Mouse (Mus musculus): ENCODE data around the gene Nsd1. TPM values are rescaled to one million over a fixed set of nuclear protein-coding genes. Genes with fewer than 3 reads are reported as not detected.
A peak's percentile ranks its signal among the peaks of the same experiment; 100 is the strongest.
"Not testable (repeated sequence)": the region's sequence is repeated elsewhere in the genome, so short reads cannot be mapped to it uniquely, and the experiment has no call there.

Gene Nsd1
- polyA plus RNA-seq, 1 experiment from 2014 or later, result 15.1 TPM

DNA sequence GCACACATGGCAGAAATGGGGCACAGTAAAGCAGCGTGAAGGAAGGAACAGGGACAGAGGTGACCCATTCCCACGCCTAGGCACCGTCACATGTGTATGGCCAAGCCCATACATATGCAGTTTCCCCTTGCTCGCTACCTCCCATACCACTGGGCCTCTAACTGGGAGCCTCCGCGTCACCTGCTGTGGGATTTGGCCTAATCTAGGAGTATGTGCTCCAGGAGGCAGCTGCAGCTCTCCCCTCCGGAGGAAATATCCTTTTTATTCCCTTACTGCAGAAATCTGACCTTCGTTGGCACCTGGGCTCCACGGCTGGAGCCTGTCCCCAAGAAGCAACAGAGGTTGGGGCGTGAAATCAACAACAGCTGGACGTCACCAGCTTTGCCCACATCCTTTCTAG lies 35.2 kb upstream of the Nsd1 start:
- in situ Hi-C loops (cut with MboI; ENCODE audit: low pct_unique_long_range_greater_than_20kb), result no loop called here
- no peak for TF ChIP-seq CTCF (IDR thresholded peaks at IDR 0.05)
- no peak for DNase-seq (ENCODE audit: low read depth, low spot score)
- CTCF ChIA-PET, result no interaction called here
- H3K27me3 ChIP-seq, result no peaks in the 10 kb centered on the region
- no peak for ATAC-seq
- POLR2A ChIA-PET, result no interaction called here

DNA sequence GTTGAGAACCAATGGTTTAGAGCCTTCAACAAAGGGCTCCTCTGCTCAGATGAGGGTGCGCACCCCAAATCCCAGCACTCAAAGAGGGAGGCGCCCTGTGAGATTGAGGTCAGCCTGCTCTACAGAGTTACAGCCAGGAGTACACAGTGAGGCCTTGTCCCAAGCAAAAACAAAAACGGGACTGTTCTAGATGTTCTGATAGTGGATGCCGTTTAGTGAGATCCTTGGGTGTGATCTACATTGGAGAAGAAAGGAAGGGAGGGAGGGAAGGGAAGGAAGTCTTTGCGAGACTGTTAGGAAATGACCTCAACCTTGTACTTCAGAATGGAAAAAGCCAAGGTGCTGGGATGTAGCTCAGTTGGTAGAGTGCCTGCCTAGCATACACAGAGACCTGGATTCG lies 33.3 kb upstream of the Nsd1 start:
- ChIA-PET POLR2A (no interaction called here), CTCF (no interaction called here)
- no peak for TF ChIP-seq CTCF (IDR thresholded peaks at IDR 0.05)
- ATAC-seq (no peak), DNase-seq (ENCODE audit: low read depth, low spot score) (no peak)
- no peaks in the 10 kb centered on the region for H3K27me3 ChIP-seq
- in situ Hi-C loops (cut with MboI; ENCODE audit: low pct_unique_long_range_greater_than_20kb), result loop anchor here (5.0 kb wide), 2 partner anchors 39 to 379 kb away; no protein-coding TSS in a partner anchor

DNA sequence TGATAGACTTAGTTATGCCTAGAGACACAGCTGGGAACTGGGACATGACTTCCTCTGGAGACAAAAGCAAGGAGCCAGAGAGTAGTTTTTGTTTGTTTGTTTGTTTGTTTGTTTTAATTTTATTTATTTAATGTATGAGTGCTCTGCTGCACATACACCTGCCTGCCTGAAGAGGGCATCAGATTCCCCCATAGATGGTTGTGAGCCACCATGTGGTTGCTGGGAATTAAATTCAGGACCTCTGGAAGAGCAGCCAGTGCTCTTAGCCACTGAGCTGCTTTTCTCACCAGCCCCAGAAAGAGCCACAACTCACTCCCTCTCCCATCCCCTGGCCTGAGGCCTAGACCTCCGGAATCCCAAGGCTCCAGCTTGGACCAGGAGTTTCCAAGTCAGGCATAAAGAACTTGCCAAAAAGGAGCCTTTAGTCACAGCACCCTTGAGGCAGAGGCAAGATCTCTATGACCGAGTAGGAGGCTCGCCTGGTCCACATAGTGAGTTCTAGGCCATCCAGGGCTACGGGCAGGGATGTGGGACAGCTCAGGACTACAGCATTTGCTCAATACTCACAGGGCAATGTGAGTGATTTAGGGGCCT lies 31.6 kb upstream of the Nsd1 start:
- DNase-seq (ENCODE audit: low read depth, low spot score), result no peak
- in situ Hi-C loops (cut with MboI; ENCODE audit: low pct_unique_long_range_greater_than_20kb), result loop anchor here (5.0 kb wide), 2 partner anchors 41 to 381 kb away; no protein-coding TSS in a partner anchor
- ChIA-PET CTCF (interaction anchor here (0.8 to 1.0 kb wide), 3 partner anchors 12 to 46 kb away, joined by 3 read pairs; no protein-coding TSS in a partner anchor), POLR2A (no interaction called here)
- no peak for TF ChIP-seq CTCF (IDR thresholded peaks at IDR 0.05)
- no peak for ATAC-seq
- H3K27me3 ChIP-seq, result no peaks in the 10 kb centered on the region

DNA sequence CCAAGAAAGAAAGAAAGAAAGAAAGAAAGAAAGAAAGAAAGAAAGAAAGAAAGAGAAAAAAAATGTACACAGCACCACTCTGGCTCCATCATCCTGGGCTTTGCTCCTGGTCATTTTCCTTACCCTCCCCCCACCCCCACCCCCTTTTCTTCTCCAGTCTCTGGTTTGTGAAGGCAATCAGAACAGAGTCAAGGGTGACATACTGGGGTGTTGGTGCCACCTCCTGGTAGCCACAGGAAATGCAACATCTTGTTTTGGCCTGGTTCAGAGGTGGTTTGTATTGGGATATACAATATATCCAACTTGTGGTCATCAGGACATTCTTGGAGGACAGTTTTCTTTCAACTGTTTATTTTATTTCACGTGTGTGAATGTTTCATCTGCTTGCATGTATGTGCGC lies 31.0 kb upstream of the Nsd1 start:
- no peak for DNase-seq (ENCODE audit: low read depth, low spot score)
- ChIA-PET CTCF (interaction anchor here (0.8 to 1.0 kb wide), 2 partner anchors 43 to 47 kb away, joined by 3 read pairs; no protein-coding TSS in a partner anchor), POLR2A (no interaction called here)
- no peak for ATAC-seq
- no peaks in the 10 kb centered on the region for H3K27me3 ChIP-seq
- in situ Hi-C loops (cut with MboI; ENCODE audit: low pct_unique_long_range_greater_than_20kb), result loop anchor here (5.0 kb wide), 2 partner anchors 41 to 381 kb away; no protein-coding TSS in a partner anchor
- TF ChIP-seq CTCF (IDR thresholded peaks at IDR 0.05), result peak; percentile 70

DNA sequence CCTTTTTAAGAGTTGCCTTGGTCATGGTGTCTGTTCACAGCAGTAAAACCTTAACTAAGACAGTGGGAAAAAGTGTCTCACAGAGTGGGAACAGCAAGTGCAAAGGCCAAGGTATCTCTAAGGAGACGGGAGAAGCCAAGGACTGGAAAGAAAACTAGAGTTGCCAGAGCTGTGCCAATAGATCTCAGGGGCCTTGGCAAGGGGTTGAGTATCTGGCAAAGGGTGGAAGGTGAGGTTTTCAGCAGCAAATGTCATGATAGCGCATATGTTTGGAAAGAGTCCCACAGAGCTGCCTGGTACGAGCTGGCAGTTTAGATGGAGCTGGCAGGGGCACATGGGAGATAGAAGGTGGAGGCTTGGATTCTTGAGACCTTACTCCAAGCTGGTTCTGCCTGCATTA lies 30.0 kb upstream of the Nsd1 start:
- in situ Hi-C loops (cut with MboI; ENCODE audit: low pct_unique_long_range_greater_than_20kb), result loop anchor here (5.0 kb wide), 2 partner anchors 42 to 382 kb away; no protein-coding TSS in a partner anchor
- no peak for DNase-seq (ENCODE audit: low read depth, low spot score)
- H3K27me3 ChIP-seq, result no peaks in the 10 kb centered on the region
- POLR2A ChIA-PET, result no interaction called here
- CTCF ChIA-PET, result interaction anchor here (1.1 to 1.6 kb wide), 2 partner anchors 10 to 45 kb away, joined by 3 read pairs; no protein-coding TSS in a partner anchor
- ATAC-seq, result no peak
- TF ChIP-seq CTCF (IDR thresholded peaks at IDR 0.05), result no peak

DNA sequence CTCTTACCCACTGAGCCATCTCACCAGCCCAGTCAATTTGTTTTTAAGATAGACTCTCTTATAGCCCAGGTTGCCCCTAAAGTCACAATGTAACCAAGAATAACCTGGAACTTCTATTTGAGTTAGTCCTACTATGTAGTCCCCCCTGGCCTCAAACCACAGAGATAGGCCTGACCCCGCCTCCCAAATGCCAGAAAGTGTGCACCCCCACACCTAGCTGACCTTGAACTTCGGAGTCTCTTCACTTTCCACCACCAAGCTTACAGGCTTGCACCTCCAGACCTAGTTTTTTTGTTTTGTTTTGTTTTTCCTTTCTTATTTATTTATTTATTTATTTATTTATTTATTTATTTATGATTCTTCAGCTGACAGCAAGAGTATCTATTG lies 27.8 kb upstream of the Nsd1 start:
- no peaks in the 10 kb centered on the region for H3K27me3 ChIP-seq
- CTCF ChIA-PET, result no interaction called here
- ATAC-seq (no peak), DNase-seq (ENCODE audit: low read depth, low spot score) (no peak)
- POLR2A ChIA-PET, result no interaction called here
- no peak for TF ChIP-seq CTCF (IDR thresholded peaks at IDR 0.05)
- in situ Hi-C loops (cut with MboI; ENCODE audit: low pct_unique_long_range_greater_than_20kb), result no loop called here

DNA sequence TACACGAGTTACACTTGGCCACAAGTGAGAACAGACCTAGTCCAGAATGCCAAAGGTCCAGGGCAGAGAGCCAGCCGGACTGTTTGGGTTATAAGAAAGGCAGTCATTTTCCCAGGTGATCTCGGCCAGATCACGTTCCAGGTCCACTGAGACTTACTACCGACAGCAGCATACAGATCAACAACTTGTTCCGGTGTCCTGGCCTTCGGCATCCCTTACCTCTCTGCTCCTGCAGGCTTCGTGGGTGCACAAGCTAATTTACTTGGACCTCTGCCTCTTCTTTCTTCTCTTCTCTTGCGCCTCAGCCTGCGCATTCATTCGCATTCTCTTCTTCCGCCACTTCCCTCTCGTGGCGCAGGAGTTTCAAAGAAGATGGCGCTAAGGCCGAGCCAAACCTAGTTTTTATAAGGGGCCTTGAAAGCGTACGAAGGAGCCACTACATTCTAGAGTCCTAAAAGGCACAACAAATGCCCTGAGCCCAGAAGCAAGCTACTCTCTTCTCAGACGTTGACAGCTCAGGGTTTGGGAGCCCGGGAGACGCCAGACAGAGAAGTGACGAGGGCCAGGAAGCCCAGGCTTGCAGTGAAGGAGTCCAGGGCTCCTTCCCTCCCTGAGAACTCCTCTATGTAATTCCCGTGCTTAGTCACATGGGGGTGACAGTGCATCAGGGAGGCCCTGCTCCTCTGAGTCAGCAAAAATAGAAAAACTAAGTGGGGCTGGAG lies 27.2 kb upstream of the Nsd1 start:
- ATAC-seq (no peak), DNase-seq (ENCODE audit: low read depth, low spot score) (no peak)
- CTCF ChIA-PET, result interaction anchor here (0.9 to 1.5 kb wide), 3 partner anchors 12 to 39 kb away, joined by 3 to 4 read pairs (median 4); no protein-coding TSS in a partner anchor
- peak; percentile 74 for TF ChIP-seq CTCF (IDR thresholded peaks at IDR 0.05)
- POLR2A ChIA-PET, result no interaction called here
- in situ Hi-C loops (cut with MboI; ENCODE audit: low pct_unique_long_range_greater_than_20kb), result no loop called here
- no peaks in the 10 kb centered on the region for H3K27me3 ChIP-seq

DNA sequence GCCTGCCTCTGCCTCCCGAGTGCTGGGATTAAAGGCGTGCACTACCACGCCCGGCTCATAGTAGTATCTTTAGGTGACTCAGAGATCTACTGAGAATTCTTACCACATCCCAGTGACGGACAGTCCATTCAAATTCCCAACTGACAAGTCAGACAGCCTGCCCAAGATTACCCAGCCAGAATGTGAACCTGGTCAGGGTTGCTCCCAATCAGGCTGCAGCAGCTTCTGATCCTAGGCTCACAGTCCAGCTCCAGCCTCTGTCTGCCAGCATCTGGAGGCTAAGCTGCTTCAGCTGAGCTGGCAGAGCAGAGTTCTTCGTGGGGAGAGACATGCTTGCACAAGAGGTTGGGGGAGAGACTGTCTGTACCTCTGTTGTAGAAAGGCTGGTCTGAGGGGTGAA lies 26.2 kb upstream of the Nsd1 start:
- POLR2A ChIA-PET, result no interaction called here
- in situ Hi-C loops (cut with MboI; ENCODE audit: low pct_unique_long_range_greater_than_20kb), result no loop called here
- CTCF ChIA-PET, result interaction anchor here (0.9 to 1.5 kb wide), 3 partner anchors 11 to 38 kb away, joined by 3 to 4 read pairs (median 4); no protein-coding TSS in a partner anchor
- DNase-seq (ENCODE audit: low read depth, low spot score) (no peak), ATAC-seq (no peak)
- no peak for TF ChIP-seq CTCF (IDR thresholded peaks at IDR 0.05)
- H3K27me3 ChIP-seq, result no peaks in the 10 kb centered on the region

DNA sequence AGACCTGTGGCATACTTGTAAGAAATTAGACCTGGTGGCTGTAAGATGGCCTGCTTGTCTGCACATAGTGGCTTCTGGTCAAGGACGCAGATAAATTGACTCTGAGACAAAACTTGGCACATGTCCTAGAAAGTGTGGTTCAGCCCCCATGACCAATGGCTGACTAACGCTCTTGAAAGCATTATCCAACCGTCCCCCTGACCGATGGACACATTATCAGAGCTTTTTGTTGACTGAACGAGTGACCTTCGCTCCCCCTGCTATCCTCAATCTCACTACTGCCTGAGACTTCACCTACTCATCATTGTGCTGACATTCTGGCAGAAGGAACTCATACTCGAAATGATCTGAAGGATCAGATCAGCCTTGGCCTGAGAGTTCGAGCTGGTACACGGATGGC lies 22.5 kb upstream of the Nsd1 start:
- CTCF ChIA-PET; DNase-seq (ENCODE audit: low read depth, low spot score); H3K27me3 ChIP-seq; POLR2A ChIA-PET; ATAC-seq; in situ Hi-C loops (cut with MboI; ENCODE audit: low pct_unique_long_range_greater_than_20kb): not testable (repeated sequence)

DNA sequence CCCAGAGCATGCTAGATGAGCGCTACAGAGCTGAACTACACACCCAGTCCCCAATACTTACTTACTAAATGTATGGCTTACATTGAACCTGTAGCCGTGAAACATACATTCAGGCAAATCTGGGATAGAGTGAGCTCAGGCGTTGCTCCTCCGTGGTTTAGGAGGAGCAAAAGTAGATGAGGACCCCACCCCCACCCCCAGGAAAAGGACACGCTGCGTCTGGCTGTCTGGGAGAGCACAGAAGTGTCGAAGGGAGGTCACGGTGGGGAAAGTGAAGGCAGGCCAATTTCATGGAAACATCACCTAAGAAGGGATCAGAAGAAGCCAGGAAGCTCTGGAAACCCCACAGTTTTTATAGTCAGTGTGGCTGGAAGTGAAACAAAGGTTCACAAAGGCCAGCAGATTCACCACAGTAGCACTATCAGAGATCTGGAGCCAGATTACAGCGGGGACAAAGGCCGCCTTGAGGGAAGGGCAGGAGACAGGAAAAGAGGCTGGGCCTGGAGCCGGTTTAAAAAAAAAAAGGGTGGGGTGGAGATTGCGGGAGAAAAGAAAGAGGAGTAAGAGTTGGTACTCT lies 20.0 kb upstream of the Nsd1 start:
- DNase-seq (ENCODE audit: low read depth, low spot score) (no peak), ATAC-seq (peak; percentile 21)
- ChIA-PET POLR2A (interaction anchor here (0.7 to 1.7 kb wide), 3 partner anchors 23 to 497 kb away, joined by 3 to 5 read pairs (median 3); no protein-coding TSS in a partner anchor), CTCF (interaction anchor here (0.6 to 1.0 kb wide), 3 partner anchors 9 to 69 kb away, joined by 3 read pairs; no protein-coding TSS in a partner anchor)
- in situ Hi-C loops (cut with MboI; ENCODE audit: low pct_unique_long_range_greater_than_20kb), result no loop called here
- TF ChIP-seq CTCF (IDR thresholded peaks at IDR 0.05), result no peak
- no peaks in the 10 kb centered on the region for H3K27me3 ChIP-seq
